Mouse (Mus musculus): ENCODE results near the gene Twist2. TPM values are rescaled to one million over a fixed set of nuclear protein-coding genes. Genes with fewer than 3 reads are reported as not detected.

The Twist2 gene
- not detected for total RNA-seq (2023)

DNA sequence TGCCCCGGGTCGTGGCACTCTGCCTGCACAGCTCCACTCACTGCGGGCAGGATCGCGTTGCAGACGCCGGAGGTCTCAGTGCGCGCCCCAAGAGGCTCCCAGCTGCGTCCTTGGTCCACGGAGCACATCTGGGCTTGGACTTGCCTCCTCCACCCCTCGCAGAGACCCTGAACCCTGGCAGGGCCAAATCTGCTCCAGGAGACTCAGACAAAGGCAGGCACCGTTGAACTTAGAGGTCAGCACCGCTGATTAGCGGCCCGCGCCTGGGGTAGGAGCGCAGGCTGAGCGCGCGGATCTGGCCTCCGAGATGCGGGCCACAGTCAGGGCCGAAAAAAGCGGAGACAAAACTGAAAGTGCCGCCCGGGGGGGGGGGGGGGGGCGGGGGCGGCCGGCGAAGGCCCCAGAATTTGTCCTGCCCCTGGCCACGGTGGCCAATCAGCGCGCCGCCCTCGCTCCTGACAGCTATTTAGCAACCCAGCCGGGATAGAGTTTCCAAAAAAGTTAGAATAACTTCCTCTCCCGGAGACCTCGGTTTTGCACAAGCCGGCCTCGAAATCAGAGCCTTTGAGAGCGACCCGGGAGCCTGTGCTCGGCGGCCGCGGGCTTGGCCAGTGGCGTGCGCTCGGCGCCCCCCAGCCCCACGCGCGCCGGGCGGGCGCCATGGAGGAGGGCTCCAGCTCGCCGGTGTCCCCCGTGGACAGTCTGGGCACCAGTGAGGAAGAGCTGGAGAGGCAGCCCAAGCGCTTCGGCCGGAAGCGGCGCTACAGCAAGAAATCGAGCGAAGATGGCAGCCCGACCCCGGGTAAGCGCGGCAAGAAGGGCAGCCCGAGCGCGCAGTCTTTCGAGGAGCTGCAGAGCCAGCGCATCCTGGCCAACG lies at the start of gene Twist2:
Twist2 (plus strand) TSS at position 495 of the 877 bp plus-strand sequence.

